Mouse (Mus musculus) neutrophil, adult 83 days (primary cell): ENCODE data around the gene Klrd1. TPM values are rescaled to one million over a fixed set of nuclear protein-coding genes. Genes with fewer than 3 reads are reported as not detected.

ENCODE experiments used
- total RNA-seq, 2 experiments: library from RNA; stranded (reverse); gene quantifications; one replicate each; pipeline ENCODE4 v1.2.4; 2023

Gene Klrd1
- not detected for total RNA-seq

GRCm38 (mm10) chr6:129591508-129591907 lies at the start of gene Klrd1:
Klrd1 (plus strand) TSS chr6:129591782.

GRCm38 (mm10) chr6:129577605-129578004 lies 14.0 kb upstream of the Klrd1 start, which contains the start of gene Klre1:
Klre1 (plus strand) TSS chr6:129577905.

DNA sequence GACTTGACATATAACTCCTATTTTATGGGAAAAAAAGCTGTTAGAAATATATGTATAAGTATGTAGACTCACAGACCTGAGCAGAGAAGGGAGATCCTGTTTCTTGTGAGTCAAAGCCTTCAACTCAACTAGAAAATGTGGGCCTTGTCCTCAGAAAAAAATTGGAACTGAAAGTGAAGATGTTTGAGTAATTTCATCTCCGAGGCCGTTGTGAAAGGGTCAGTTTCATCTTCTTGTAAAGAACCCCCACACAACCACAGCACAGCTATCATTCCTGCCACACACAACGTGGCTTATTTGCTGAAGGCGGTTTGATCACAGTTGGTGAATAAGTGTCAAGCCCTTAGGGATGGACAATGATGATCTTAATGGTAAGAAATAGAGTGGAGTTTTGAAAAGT lies 32.2 kb downstream of the Klrd1 start, which contains the start of gene Klrk1:
Klrk1 (minus strand) TSS at position 130 of the 400 bp plus-strand sequence.

GRCm38 (mm10) chr6:129643237-129643636 lies 51.7 kb downstream of the Klrd1 start, which contains the start of gene Klrc3:
Klrc3 (minus strand) TSS chr6:129643337.

Other genes starting within 250 kb of the Klrd1 start
- 100 to 1,000 TPM; 195 to 199 TPM for gene Clec12a, start 249.1 kb upstream of the Klrd1 start, total RNA-seq
- gene Clec12b, start 205.9 kb upstream of the Klrd1 start, total RNA-seq = not detected
- gene Clec1b, start 194.5 kb upstream of the Klrd1 start, total RNA-seq = 1 to 10 TPM; 6.6 to 7.2 TPM
- gene Clec9a, start 182.9 kb upstream of the Klrd1 start, total RNA-seq = 1 to 10 TPM; 2.6 to 3.0 TPM
- under 1 TPM; 0.26 to 0.46 TPM for gene Clec1a, start 139.8 kb upstream of the Klrd1 start, total RNA-seq
- 10 to 100 TPM; 39.0 to 42.5 TPM for gene Olr1, start 84.6 kb upstream of the Klrd1 start, total RNA-seq
- gene Tmem52b, start 79.2 kb upstream of the Klrd1 start, total RNA-seq = 1 to 10 TPM in 1 of 2 experiments, under 1 TPM in 1; 0.77 to 1.5 TPM
- gene Gabarapl1, start 58.6 kb upstream of the Klrd1 start, total RNA-seq = 10 to 100 TPM; 18.5 to 22.4 TPM
- not detected for gene Klre1, start 13.9 kb upstream of the Klrd1 start, total RNA-seq
- 1 to 10 TPM; 1.4 to 1.8 TPM for gene Klrk1, start 32.1 kb downstream of the Klrd1 start, total RNA-seq
- not detected for gene Klrc3, start 51.6 kb downstream of the Klrd1 start, total RNA-seq
- under 1 TPM in 1 of 2 experiments, not detected in 1; 0.13 TPM for gene Klrc2, start 68.9 kb downstream of the Klrd1 start, total RNA-seq
- gene Klrc1, start 87.2 kb downstream of the Klrd1 start, total RNA-seq = not detected
- gene Klri1, start 125.3 kb downstream of the Klrd1 start, total RNA-seq = not detected
- not detected for gene Klri2, start 148.7 kb downstream of the Klrd1 start, total RNA-seq
- gene Gm156, start 192.5 kb downstream of the Klrd1 start, total RNA-seq = not detected